Mouse (Mus musculus): ENCODE results near the gene Hpn. TPM values are rescaled to one million over a fixed set of nuclear protein-coding genes. Genes with fewer than 3 reads are reported as not detected.
A peak's percentile ranks its signal among the peaks of the same experiment; 100 is the strongest.

Hpn gene
- polyA plus RNA-seq, 1 experiment: 1.8 TPM

GRCm38 (mm10) chr7:31153536-31154320 lies 38.6 kb upstream of the Hpn start:
- no peaks in the 10 kb centered on the region for H3K9me3 ChIP-seq
- H3K4me3 ChIP-seq (replicated peaks): no peak overlapping the region
- no peak for TF ChIP-seq GATA1 (IDR thresholded peaks at IDR 0.05; ENCODE audit: borderline replicate concordance, low read length)
- TF ChIP-seq FLI1 (IDR thresholded peaks at IDR 0.05; ENCODE audit: low read length): no peak
- H3K36me3 ChIP-seq (replicated peaks; ENCODE audit: low read length): no peaks in the 10 kb centered on the region
- no peaks in the 10 kb centered on the region for H3K27me3 ChIP-seq (replicated peaks)
- H3K4me1 ChIP-seq: peaks cover 82% of the 10 kb centered on the region

DNA sequence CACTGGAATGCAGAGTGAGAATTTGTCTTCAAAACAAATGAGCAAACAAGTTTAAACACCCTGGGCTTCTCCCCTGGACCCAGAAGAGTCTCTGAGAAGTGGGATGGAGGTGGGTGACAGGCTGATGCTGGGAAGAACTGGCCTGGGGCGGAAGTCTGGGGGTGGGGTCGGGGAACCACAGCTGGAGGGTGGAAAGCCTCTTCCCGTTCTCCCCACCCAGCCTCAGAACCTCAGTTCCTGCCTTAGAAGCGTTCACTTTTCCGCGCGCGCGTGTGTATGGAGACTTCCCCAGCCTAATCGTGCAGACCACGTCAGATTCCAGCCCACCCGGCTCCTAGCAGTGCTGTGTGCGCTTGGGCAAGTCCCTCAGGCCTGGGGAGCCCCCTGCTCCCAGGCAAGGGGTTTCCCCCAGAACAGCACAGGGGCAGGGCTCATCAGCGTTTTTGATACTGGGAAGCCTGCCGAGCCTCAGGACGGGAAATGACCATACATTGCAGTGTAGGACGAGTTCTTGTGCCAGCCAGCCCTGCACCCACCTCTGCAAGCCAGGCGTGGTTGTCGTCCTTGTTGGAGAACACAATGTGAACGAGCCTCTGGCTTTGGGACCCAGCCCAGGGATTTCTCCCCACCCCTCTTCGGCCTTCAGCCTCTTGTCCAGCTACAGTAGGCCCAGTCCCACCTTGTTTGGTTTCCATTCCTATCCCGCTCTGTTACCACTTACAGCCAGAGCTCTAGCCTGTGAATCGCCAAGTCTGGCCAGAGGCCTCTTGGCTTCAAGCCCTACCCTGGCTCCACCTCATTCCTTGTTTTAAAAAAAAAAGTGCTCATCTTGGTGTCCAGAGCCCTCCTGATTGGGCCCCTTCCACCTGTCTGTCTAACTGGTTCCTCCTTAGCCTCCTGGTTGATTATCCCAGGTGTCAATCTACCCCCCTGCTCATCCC lies 36.5 kb upstream of the Hpn start:
- Histone ChIP-seq H3K9me3 (no peaks in the 10 kb centered on the region), H3K4me1 (peaks cover 90% of the 10 kb centered on the region), H3K4me3 (replicated peaks) (peak overlapping the region; percentile 99), H3K27me3 (replicated peaks) (no peaks in the 10 kb centered on the region), H3K36me3 (replicated peaks; ENCODE audit: low read length) (peaks cover 16% of the 10 kb centered on the region)
- TF ChIP-seq FLI1 (IDR thresholded peaks at IDR 0.05; ENCODE audit: low read length) (no peak), GATA1 (IDR thresholded peaks at IDR 0.05; ENCODE audit: borderline replicate concordance, low read length) (no peak)

DNA sequence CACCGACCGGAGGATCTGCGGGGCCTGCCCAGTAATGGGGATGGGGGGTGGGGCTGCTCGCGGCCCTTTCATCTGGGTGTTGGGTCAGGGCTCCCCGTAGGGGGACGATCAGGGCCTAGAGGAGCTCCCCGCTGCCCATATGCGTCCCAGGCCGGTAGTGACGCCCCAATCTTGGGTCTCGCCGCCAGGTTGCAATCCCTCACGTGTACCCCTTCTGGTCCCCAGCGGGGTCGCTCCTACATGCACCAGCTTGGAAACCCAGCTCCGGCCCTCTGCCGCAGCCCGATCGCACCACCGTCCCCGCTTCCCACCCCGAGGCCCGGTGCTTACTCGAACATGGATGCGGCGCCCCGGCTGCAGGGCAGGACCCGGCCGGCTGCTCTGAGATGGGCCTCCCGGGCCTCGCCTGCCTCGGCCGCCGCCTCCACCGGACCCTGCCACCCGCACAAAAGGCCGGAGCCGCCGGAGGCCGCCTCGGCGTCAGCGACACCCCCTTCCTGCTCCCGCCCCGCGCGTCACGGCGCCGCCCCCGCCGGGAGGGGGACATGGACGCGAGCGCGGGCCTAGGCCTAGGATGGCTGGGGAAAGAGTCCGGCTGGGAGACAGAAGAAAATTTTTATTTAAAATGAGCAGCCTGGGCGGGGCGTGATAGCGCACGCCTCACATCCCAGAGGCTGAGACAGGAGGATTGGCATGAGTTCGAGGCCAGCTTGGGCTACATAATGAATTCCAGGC lies 35.6 kb upstream of the Hpn start:
- Histone ChIP-seq H3K4me3 (replicated peaks) (peak overlapping the region; percentile 99), H3K4me1 (peaks cover 88% of the 10 kb centered on the region), H3K36me3 (replicated peaks; ENCODE audit: low read length) (peaks cover 24% of the 10 kb centered on the region), H3K9me3 (no peaks in the 10 kb centered on the region), H3K27me3 (replicated peaks) (no peaks in the 10 kb centered on the region)
- TF ChIP-seq FLI1 (IDR thresholded peaks at IDR 0.05; ENCODE audit: low read length) (no peak), GATA1 (IDR thresholded peaks at IDR 0.05; ENCODE audit: borderline replicate concordance, low read length) (no peak)

- TF ChIP-seq FLI1 (IDR thresholded peaks at IDR 0.05; ENCODE audit: low read length) (no peak), GATA1 (IDR thresholded peaks at IDR 0.05; ENCODE audit: borderline replicate concordance, low read length) (no peak)
- Histone ChIP-seq H3K9me3 (no peaks in the 10 kb centered on the region), H3K36me3 (replicated peaks; ENCODE audit: low read length) (peaks cover 32% of the 10 kb centered on the region), H3K4me1 (peaks cover 88% of the 10 kb centered on the region), H3K27me3 (replicated peaks) (no peaks in the 10 kb centered on the region), H3K4me3 (replicated peaks) (peak overlapping the region; percentile 99)
Measured at GRCm38 (mm10) chr7:31149751-31150565, 34.9 kb upstream of the Hpn start.

- peak overlapping the region; percentile 99 for H3K4me3 ChIP-seq (replicated peaks)
- peaks cover 82% of the 10 kb centered on the region for H3K4me1 ChIP-seq
- no peaks in the 10 kb centered on the region for H3K27me3 ChIP-seq (replicated peaks)
- no peak for TF ChIP-seq GATA1 (IDR thresholded peaks at IDR 0.05; ENCODE audit: borderline replicate concordance, low read length)
- no peak for TF ChIP-seq FLI1 (IDR thresholded peaks at IDR 0.05; ENCODE audit: low read length)
- H3K36me3 ChIP-seq (replicated peaks; ENCODE audit: low read length): peaks cover 36% of the 10 kb centered on the region
- no peaks in the 10 kb centered on the region for H3K9me3 ChIP-seq
Measured at GRCm38 (mm10) chr7:31149271-31149670, 34.2 kb upstream of the Hpn start.

GRCm38 (mm10) chr7:31148756-31149155 lies 33.7 kb upstream of the Hpn start:
- H3K4me1 ChIP-seq: peaks cover 80% of the 10 kb centered on the region
- peaks cover 42% of the 10 kb centered on the region for H3K36me3 ChIP-seq (replicated peaks; ENCODE audit: low read length)
- no peaks in the 10 kb centered on the region for H3K27me3 ChIP-seq (replicated peaks)
- TF ChIP-seq FLI1 (IDR thresholded peaks at IDR 0.05; ENCODE audit: low read length) (no peak), GATA1 (IDR thresholded peaks at IDR 0.05; ENCODE audit: borderline replicate concordance, low read length) (no peak)
- H3K9me3 ChIP-seq: no peaks in the 10 kb centered on the region
- peak overlapping the region; percentile 99 for H3K4me3 ChIP-seq (replicated peaks)

DNA sequence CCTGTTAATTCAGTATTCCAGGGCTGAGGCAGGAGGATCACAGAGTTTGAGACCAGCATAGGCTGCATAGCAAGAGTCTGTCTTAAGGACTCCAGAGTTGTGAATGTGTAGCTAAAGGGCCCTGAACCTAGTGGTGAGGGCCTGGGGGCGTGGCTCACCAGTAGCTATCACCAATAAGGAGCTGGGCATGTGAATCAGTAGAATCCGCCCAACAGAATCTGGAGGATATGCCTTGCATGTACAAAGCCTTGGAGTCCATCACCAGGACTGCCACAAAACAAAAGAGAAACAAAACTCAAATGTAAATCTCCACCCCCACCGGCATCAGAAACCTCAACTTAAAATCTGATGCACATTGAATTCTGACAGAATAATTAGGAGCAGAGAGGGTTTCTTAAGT lies 33.0 kb upstream of the Hpn start:
- peaks cover 48% of the 10 kb centered on the region for H3K36me3 ChIP-seq (replicated peaks; ENCODE audit: low read length)
- TF ChIP-seq GATA1 (IDR thresholded peaks at IDR 0.05; ENCODE audit: borderline replicate concordance, low read length) (no peak), FLI1 (IDR thresholded peaks at IDR 0.05; ENCODE audit: low read length) (no peak)
- H3K27me3 ChIP-seq (replicated peaks): no peaks in the 10 kb centered on the region
- peaks cover 78% of the 10 kb centered on the region for H3K4me1 ChIP-seq
- peak overlapping the region; percentile 99 for H3K4me3 ChIP-seq (replicated peaks)
- no peaks in the 10 kb centered on the region for H3K9me3 ChIP-seq

DNA sequence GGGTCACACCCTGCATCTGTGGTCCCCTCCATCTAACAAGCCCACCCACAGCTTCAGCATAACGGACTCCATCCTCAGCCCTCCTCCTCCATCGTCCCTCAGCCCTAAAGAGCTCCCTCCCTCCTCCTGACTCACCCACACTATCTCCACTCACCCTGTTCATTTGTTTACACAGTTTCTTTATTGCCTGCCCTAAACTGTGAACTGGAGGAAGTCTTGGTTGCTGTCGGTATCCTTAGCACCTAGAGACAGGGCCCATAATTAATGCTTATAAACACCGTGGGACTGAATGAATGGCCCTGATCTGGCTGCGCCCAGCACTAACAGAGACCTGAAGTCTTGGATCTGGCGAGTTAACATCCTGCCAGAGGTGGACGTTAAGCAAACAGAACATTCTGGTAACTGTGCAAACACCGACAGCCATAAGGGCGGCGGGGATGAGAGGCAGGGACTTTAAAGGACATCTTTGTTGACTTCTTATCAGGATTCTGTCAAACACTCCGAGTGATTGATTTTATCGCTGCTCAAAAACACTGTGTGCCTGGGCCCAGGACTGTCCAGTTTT lies 30.6 kb upstream of the Hpn start:
- peaks cover 72% of the 10 kb centered on the region for H3K4me1 ChIP-seq
- no peaks in the 10 kb centered on the region for H3K27me3 ChIP-seq (replicated peaks)
- H3K4me3 ChIP-seq (replicated peaks): no peak overlapping the region
- TF ChIP-seq GATA1 (IDR thresholded peaks at IDR 0.05; ENCODE audit: borderline replicate concordance, low read length): no peak
- no peak for TF ChIP-seq FLI1 (IDR thresholded peaks at IDR 0.05; ENCODE audit: low read length)
- no peaks in the 10 kb centered on the region for H3K9me3 ChIP-seq
- peaks cover 72% of the 10 kb centered on the region for H3K36me3 ChIP-seq (replicated peaks; ENCODE audit: low read length)

Measured in megakaryocyte, embryonic 14.5 days (primary cell).